Mouse (Mus musculus) liver, adult (tissue): ENCODE results near the gene Xab2.

Experiments used
- GATA4 ChIP-seq: IDR thresholded peaks from 2 replicates; pipeline ENCODE4 v1.6.1; 2014; ENCODE audit warnings: mild to moderate bottlenecking, low read length; ENCODE audit not compliant: insufficient replicate concordance

Xab2 gene

DNA sequence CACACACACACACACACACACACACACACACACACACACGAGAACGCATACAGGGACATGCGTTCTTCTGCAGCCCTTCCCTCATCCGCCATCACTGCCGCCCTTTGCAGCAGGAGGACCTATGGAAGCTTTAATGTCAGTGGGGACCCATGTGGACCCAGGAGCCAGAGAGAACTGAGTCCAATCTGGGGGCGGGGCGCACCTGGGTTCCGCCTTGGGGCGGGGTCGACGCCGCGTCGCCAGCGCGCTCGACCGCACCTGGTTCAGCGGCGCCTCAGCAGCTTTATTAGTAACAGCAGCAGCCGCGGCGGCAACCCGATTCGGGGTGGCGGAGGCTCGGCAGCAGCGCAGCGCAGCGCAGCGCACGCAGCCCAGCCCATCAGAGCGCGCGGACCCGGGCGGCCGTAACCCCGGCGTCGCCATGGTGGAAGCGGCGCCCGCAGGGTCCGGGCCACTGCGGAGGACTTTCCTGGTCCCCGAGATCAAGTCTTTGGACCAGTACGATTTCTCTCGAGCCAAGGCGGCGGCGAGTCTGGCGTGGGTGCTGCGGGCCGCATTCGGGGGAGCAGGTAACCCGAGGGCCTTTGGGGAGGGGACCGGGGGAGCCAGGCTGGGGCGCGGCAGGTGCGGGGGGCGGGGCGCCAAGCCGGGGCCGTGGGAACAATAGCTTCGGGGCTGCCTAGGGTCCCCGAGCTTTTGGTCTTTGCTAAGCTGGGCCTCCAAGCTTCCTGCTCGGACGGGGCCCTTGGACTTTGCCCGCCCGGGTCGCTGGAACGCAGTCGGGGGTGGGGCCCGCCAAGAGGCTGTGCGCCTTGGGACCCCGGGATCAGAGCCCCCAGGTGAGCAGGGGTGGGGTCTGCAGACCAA is 33.5 kb downstream of the Xab2 start:
- no peak for TF ChIP-seq GATA4

DNA sequence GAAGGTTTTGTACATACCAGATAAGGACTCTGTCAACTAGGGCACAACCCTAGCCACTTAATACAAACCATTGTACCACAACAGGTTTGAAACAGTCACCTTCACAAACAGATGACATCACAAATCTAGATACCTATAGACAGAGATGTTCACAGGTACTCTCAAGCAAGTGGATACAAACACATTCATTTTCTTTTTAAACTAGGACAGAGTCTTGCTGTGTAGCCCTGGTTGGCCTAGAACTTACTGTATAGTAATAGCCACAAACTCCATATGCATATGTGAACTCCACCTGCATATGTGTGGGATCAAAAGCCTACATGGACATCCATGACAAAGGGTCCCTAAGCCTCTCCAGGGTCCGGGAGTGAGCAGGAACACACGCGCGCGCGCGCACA is 34.1 kb downstream of the Xab2 start, which contains the start of gene Camsap3:
Gene Camsap3 (plus strand): TSS at position 301 of the 398 bp plus-strand sequence.
- TF ChIP-seq GATA4 = no peak

DNA sequence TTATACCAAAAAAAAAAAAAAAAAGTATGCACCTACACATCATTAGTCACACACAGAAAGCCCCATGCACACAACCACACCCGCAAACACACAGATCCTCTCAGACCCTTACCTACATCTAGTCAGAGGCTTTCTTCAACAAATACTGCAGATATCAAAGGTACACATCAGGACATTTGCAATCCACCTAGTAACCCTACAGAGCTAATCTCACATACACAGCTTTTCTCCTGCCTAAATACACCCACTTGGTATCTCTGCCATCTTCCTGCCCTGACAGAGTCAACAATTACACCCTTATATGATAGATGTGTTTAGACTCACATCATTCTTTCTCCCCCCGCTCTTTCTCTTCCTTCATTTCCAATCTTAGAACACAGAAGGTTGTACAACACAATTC is 34.7 kb downstream of the Xab2 start:
- no peak for TF ChIP-seq GATA4

DNA sequence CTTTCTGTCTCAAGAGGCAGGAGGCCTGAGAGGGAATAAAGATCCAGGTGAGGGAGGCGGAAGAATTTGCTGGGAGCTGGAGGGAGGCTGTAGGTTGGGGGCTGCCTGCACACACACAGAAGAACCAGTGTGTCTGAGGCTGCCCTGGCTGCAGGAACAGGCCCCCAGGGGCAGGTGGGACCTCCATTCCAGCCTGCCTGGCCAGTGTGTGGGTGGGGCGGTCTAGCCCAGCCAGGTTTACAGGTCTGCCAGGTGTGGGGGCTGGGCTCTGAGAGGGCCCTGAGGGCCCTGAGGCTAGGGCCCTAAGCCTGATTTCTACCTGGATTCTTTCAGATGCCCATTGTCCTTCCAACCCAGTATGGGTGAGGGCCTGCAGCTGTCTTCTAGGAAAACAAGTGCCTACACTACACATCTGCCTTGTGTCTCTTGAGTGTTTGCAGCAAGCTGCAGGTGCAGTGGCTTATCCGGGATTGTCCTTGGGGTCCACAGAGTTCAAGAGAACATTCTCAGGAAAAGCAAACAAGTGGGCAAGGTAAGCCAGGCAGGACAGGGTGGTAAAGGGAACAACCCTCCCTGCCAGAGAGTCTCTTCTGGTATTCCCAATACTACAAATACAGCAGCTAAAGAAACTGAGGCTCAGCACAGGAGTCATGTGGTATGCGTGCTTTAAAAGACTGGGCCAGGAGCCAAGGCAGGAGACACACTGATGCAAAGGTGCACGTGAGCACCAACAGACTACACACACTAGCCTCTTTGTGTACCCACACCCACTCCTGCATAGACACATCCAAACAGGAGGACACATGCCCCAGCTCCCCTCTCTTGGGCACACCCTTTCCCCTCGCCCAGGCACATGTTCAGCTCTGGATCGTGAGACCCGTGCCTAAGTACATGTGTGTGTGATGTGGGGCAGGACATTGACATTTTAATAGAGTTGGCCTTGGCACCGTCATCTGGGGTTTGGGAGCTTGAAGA is 41.4 kb downstream of the Xab2 start:
- no peak for TF ChIP-seq GATA4

DNA sequence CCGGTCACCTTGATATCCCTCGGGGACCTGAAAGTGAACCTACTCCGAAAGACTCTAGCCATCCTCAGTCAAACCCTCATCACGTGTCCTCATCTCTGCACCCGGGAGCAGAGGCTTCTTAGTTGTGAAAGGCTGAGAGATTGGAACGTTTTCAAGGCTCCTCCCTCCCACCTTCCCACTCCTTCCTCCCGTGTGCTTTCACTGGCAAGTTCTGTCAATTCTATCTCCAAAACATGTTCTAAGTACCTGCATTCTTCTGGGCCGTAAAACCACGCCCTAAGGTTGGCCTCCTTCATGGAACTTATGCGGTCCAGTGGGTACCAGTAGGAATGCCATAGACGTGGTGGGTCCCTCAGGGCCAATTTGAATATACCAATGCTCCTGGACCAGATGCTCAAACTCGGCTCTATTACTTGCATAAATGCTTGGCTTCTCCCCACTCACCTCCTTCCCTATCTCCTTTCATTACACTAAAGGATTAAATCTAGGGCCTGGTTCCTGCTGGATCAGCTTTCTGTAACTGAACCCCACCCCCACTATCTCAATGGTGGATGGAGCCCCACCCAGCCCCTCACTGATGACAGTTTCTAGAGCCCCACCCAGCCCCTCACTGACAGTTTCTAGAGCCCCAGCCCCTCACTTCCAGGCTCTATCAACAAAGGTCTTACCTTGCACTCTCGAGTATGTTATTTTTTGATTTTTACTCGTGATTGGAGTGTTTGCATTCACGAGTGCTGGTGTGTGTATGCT is 44.7 kb downstream of the Xab2 start:
- TF ChIP-seq GATA4 = no peak

DNA sequence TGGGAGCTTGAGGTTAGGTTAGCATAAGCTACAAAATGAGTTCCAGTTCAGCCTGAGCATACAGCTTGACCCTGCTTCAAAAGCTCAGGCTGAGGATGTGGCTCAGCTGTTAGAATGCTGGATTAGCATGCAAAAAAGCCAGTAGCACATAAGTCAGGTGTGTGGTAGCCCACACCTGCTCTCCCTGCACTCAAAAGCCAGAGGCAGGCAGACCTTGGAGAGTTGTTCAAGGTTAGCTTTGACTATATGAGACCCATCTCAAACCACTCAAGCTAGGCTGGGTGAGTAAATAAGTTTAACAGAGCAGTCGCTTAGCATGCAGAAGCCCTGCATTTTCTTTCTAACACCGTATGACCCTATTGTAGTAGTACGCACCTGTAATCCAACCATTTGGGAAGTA is 46.6 kb downstream of the Xab2 start:
- no peak for TF ChIP-seq GATA4

DNA sequence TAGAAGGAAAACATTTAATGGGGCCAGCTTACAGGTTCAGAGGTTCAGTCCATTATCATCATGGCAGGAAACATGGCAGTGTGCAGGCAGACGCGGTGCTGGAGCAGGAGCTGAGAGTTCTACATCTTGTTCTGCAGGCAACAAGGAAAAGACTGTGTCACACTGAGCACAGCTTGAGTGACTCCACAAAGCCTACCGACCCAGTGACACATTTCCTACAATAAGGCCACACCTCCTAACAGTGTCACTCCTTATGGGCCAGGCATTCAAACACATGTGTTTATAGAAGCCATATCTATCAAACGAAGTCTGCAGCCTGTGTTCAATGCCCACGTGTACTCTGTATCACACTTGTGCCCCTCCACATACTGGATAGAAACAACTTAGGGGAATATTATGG is 51.3 kb downstream of the Xab2 start:
- TF ChIP-seq GATA4 = no peak

DNA sequence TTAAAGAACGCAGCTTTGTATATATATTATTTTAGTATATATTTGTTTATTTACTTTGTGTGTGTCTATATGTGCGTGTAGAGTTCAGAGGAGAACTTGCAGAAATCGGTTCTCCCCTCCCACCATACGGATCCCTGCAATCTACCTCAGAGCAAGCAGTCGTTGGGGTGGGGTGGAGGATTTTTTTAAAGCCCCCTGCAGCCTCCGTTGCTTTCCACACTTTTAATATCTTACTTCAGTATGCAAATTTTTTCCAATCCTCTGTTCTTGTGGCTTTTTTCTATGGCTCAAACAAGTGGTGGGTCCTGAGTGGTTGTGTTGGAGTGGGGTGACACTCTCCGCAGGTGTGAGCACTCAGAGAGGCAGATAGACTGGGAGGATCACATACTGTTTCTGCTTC is 52.7 kb downstream of the Xab2 start:
- TF ChIP-seq GATA4 = no peak

DNA sequence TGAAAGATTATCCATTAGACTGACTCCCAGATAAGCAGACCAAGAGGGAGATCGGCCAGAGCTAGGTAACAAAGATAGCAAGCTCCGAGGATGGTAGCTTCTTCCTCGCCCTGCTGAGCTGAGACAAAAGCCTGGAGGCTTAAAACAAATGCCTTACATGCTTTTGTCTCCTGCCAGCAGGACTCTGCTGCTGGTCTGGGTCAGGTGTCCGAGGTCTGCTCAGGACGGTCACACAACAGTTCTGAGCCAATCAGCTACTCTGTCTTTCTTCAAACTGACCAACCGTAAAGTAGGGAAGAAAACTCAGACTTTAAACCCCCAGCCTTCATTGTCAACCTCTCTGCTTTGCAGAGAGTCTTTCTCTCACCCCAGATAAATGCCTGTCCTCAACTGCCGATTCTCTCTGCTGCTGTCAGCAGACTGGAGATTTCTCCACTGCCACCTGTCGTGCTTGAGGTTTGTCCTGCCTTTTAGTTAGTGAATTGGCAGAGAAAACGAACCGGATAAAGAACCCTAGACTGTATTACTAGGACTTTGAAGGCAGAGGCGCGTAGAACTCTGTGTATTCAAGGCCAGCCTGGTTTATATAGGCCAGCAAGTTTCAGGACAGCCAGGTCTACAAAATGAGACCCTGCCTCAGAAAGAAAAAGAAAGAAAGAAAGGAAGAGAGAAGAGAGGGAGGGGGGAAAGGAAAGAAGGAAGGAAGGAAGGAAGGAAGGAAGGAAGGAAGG is 53.3 kb downstream of the Xab2 start, which contains the start of gene C330021F23Rik:
Gene C330021F23Rik (plus strand): TSS at position 350 of the 731 bp plus-strand sequence.
- no peak for TF ChIP-seq GATA4
